Mouse (Mus musculus): ENCODE measurements around the gene Spata13. TPM values are rescaled to one million over a fixed set of nuclear protein-coding genes. Genes with fewer than 3 reads are reported as not detected.

Gene Spata13
- polyA plus RNA-seq, 1 experiment, result 26.6 TPM

- DNase-seq (ENCODE audit: low spot score), result no peak
Measured at GRCm38 (mm10) chr14:60783196-60783595, 149.4 kb downstream of the Spata13 start.

- DNase-seq (ENCODE audit: low spot score), result peak; percentile 67
Measured at GRCm38 (mm10) chr14:60784427-60785315, 150.9 kb downstream of the Spata13 start, which contains the start of gene Mipep. Gene Mipep (plus strand): TSS chr14:60784573.

- DNase-seq (ENCODE audit: low spot score), result no peak
Measured at GRCm38 (mm10) chr14:60790103-60790502, 156.3 kb downstream of the Spata13 start.

- DNase-seq (ENCODE audit: low spot score), result no peak
Measured at GRCm38 (mm10) chr14:60796600-60797322, 163.0 kb downstream of the Spata13 start.

GRCm38 (mm10) chr14:60797596-60797995 lies 163.8 kb downstream of the Spata13 start:
- DNase-seq (ENCODE audit: low spot score), result no peak

- DNase-seq (ENCODE audit: low spot score), result no peak
Measured at GRCm38 (mm10) chr14:60798721-60799120, 164.9 kb downstream of the Spata13 start.

- no peak for DNase-seq (ENCODE audit: low spot score)
Measured at GRCm38 (mm10) chr14:60799762-60800728, 166.2 kb downstream of the Spata13 start.

- no peak for DNase-seq (ENCODE audit: low spot score)
Measured at GRCm38 (mm10) chr14:60802026-60802425, 168.2 kb downstream of the Spata13 start.

- DNase-seq (ENCODE audit: low spot score), result no peak
Measured at GRCm38 (mm10) chr14:60804978-60805377, 171.2 kb downstream of the Spata13 start.

GRCm38 (mm10) chr14:60805871-60806270 lies 172.1 kb downstream of the Spata13 start:
- DNase-seq (ENCODE audit: low spot score), result no peak

GRCm38 (mm10) chr14:60806891-60807344 lies 173.1 kb downstream of the Spata13 start:
- DNase-seq (ENCODE audit: low spot score), result no peak

GRCm38 (mm10) chr14:60809881-60810280 lies 176.1 kb downstream of the Spata13 start:
- DNase-seq (ENCODE audit: low spot score), result no peak

- DNase-seq (ENCODE audit: low spot score), result no peak
Measured at GRCm38 (mm10) chr14:60811547-60811946, 177.7 kb downstream of the Spata13 start.

Other genes with a start within 250 kb of the Spata13 start
- 6.9 and 7.8 TPM in 2 replicates for gene C1qtnf9, start 134.1 kb downstream of the Spata13 start, polyA plus RNA-seq (2012; rRNA removed)
- gene Mipep, start 150.6 kb downstream of the Spata13 start, polyA plus RNA-seq (2012; rRNA removed), result 11.7 and 11.9 TPM in 2 replicates

Measured in urinary bladder, adult 2 months (tissue).